Mouse (Mus musculus) kidney, adult 11 months (tissue): ENCODE data around the gene Rfxap.
"Not testable (repeated sequence)": the region's sequence is repeated elsewhere in the genome, so short reads cannot be mapped to it uniquely, and the experiment has no call there.

ENCODE experiments used
- DNase-seq: peaks from one replicate; pipeline ENCODE4 v3.0.0; 2022

The Rfxap gene

DNA sequence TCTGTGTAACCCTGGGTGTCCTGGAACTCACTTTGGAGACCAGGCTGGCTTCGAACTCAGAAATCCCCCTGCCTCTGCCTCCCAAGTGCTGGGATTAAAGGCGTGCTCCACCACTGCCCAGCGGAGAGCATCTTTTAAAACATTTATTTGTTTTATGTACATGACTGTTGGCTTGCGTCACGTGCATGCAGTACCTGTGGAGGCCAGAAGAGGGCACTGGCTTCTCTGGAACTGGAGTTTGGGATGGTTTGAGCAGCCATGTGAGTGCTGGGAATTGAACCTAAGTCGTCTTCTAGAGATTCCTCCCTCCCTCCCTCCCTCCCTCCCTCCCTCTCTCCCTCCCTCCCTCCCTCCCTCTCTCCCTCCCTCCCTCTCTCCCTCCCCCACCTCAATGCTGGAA, 42.1 kb downstream of the Rfxap start:
- not testable (repeated sequence) for DNase-seq

DNA sequence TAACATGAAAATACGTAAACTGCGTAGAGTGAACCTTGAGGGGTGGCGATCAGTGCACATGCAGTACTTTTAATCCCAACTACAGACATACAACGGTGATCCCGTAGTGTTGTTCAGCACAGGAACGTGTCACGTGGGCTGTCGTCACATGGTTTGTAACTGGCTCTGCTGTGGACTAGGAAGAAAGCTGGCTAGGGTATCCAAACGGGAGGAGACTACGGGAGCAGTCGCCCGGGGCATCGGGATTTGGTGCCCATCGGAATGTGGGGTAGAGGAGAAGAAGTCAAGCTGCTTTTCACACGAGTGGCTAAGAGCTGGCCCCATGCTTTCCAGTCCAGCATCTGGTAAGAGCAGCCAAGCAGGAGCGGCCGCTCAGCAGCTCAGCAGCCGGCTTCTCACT, 43.2 kb downstream of the Rfxap start:
- DNase-seq, result peak; percentile 48

DNA sequence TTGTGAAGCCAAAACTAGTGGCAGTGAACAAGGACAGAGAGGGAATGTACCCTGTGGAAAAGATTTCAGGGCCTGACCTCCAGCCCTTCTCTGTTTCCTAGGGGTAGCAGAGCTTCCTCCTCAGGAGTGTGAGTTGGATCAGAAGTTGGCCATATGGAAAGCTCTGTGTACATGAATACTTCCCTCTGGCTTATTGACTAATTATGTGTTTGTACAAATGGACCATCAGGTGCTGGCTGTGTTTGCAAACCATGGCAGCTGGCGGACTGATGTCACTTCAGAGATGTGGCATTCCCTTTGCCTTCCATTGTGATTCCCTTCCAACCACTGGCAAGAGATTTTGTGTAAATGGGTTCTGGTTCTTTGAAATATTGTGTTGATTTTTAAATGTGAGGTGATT, 46.3 kb downstream of the Rfxap start:
- no peak for DNase-seq

DNA sequence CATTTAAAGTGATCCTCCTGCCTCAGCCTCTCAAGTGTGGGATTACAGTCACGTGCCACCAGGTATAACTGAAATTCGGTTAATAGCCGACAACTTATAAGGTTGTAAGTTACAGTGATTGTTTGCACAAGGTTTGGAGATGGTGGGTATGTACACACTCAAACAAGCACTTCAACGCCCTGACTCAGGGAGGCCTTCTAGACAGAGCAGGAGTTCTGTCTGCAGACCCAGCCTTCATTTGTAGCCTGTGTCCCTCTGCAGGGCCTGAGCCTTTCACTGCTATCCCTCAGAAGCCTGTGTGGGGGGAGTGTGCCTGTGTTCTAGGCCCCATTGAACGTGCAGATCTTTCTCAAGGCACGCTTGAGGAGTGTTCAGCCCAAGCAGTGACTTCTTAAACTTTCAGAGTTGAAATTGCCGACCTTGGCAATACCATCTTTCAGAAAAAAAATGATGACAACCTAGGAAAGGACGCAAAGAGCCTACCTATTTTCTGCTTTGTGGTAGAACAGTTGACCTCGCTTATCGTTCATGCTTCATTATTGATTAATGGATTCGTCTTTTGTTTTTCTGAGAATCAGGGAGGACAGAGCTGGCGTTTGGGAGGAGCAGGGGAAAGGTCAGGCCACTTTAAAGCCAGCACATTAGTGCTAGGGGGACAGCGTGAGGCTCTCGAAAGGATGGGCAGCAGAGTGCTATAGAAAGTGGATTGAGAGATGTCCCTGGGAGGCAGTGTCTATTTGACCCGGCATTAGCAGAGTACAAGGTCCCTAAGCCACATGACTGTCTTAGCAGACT, 47.1 kb downstream of the Rfxap start:
- no peak for DNase-seq

DNA sequence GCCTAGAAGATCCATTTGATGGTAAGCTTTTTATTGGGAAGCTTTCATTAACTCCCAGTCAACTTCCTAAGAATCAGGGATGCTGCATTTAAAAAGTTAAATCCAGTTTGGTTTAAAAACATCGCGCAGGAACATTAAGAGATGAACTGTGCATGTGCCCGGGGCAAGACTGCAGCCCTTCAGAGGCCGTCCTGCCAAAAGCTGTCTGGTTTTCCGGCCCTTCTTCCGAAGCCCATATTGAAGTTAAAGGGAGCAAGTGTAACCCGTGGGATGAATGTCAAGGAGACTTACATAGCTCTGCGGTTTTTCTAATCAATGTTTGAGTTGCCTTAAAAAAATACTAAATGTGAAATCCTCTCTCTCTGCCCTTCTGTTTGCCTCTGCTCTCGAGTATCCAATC, 48.4 kb downstream of the Rfxap start:
- no peak for DNase-seq

DNA sequence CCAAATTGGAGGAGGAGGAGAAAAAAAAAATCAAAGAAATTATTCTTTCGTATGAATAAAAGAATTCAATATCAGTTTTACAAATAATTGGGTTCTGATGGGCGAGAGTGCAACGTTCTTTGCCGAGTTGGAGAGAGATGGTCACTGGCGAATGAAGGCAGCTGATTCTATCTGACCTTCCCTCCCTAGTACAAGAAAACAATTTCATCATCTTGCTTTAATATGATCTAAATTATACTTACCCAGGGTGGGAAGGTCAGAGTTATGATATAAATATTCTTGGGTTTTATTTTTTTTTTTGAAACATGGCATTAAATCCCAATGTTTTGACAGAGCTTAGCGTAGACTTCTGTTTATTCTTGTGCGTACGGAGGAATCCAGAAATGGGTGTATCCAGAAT, 50.1 kb downstream of the Rfxap start:
- no peak for DNase-seq

DNA sequence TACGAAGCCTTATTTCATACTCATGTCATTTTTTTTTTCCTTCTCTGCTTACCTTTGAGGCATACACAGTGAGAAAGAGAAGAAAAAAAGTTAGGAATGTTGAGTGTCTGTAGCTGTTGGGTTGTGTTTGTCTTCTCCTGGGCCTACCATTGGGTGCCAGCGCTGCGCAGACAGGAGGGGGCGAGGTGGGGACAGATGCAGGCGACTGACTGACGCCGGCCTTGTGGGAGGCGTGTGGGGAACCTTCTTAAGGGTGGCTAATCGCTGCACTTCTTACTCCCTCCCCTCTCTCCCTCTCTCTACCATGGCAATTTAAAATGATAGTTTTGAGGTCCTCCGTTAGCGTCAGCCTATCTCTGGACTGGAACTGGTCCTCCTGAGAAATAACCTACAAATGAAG, 51.5 kb downstream of the Rfxap start:
- no peak for DNase-seq

DNA sequence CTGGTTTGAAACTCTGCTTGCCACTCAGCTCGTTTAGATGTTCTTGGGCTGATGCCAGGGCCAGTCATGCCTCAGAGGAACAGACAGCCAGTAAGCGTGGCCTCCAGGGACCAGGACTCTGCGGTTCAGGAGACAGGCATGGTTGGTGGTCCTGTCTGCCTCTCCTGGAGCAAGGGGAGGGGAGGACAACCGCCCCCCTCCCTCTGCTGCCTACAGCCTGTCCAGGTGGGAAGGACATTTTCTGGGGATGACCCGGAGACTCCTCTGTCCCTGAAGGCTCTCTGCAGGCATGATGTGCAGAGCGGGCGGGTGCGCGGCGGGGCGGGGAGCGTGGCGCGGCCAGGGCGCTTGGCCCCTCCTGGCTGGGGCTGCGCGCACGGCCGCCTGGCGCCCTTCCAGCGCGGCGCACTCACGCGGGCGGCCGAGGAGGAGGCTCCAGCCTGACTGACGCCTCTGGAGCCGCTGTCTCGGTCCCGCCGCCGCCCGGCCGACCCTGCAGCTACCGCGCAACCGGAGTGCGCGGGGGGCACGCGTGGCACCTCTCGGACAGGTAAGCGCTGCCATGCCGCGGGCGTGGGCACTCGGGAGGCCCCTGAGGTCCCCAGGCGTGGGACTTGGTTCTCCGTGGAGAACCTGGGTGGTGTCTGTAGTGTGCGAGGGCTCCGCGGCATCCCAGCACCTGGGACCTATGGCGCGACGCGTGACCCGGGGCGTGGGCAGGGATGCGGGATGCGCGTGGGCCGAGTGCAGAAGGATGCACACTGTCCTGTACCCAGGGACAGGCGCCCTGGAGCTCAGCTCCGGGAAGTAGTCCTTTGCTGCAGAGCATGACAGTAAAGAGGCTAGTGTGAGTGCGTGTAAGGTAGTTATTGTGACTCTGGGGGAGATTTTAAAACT, 52.2 kb downstream of the Rfxap start, which contains the start of gene Smad9:
Gene Smad9, plus strand, starts transcription at position 438 of the 897 bp plus-strand sequence.
- DNase-seq, result peak; percentile 56

DNA sequence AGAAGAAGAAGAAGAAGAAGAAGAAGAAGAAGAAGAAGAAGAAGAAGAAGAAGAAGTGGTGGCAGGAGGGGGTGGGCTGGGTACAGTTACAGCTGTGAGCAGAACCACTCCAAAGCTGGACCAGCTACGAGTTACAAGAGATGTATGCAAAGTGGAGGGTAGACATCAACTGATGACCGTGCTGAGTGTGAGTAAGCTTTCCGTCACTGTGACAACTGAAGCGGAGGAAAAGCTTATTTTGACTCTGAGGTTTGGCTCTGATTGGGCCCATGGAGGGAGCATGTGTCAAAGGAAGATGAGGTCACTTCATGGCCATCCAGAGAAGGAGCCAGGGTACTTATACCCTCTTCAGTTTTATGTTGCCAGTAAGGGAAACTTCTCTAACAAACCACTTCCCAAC, 54.2 kb downstream of the Rfxap start:
- no peak for DNase-seq
